Mouse (Mus musculus): ENCODE data around the gene Socs5. TPM values are rescaled to one million over a fixed set of nuclear protein-coding genes. Genes with fewer than 3 reads are reported as not detected.

Gene Socs5
- total RNA-seq, 2 experiments from 2014 or later = 10.9 to 14.1 TPM

DNA sequence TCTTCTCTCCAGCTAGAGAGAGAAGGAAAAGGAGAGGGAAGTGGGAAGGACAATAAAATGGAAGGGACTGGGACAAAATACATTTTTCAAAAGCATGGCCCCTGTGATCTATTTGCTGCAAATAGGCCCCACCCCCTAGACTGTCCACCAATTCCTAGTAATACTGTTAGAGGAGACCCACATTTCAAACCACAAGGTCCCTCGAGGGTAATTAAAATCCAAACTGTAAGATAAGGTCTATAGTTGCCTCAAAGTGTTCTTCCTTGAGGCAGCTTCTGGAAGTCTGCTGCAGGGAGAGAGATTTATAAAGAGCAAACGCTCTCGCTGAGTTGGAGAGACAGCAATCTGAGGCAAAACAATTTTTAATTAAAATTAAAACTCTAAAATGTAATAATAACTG, 52.8 kb downstream of the Socs5 start:
- intact Hi-C loops (cut with DNase I) = no loop called here
- no peak for DNase-seq

DNA sequence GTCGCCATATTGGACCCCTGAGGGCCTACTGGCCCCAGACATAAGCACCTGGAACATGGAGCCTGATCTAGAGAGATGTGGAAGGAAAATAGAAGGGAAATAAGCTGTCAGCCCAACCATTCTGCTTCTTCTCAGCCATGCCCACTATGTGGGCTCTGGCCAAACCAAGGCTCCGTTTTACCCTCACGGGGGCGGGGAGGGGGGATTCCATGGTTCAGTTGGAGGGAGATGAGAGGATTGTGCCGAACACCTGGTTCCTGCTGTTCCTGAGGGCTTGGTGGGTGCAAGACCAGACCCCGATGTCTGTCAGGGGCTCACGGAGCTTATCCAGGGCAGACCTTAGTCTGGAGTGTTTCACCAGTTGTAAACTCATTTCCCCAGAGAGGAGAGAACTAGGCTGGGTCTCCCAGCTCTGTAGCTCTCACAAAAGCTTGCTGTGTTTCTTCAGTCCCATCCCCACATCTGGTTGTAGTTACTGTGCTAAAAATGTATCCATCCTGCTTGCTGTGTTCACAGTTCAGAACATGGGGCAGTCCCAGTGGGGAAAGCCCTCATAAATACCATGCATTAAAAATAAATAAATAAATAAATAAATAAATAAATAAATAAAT, 56.9 kb downstream of the Socs5 start:
- no peak for DNase-seq
- intact Hi-C loops (cut with DNase I) = no loop called here

DNA sequence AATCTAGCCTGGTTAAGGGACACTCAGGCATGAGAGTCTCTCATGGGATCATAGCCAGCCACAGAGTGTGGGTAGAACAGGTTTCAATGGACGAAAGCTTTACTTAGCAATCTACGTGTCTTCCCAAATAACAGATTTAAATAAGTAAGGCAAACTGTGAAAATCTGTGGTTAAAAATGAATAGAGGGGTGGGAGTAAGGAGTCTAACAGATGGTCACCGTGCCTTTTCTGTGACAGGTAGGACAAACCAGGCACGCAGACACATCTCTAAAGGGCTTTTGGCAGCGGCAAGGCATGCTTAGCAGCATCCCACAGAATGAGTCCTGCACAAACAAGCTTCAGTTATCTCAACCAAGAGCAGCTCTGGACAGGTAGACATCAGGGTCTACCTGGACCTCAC, 59.9 kb downstream of the Socs5 start:
- intact Hi-C loops (cut with DNase I) = no loop called here
- no peak for DNase-seq

- intact Hi-C loops (cut with DNase I) = no loop called here
Measured at GRCm38 (mm10) chr17:87169076-87169475, 61.6 kb downstream of the Socs5 start.

GRCm38 (mm10) chr17:87170364-87170763, 62.9 kb downstream of the Socs5 start:
- intact Hi-C loops (cut with DNase I) = no loop called here
- DNase-seq = no peak

More at GRCm38 (mm10) chr17:87169076-87169475, 61.6 kb downstream of the Socs5 start:
- DNase-seq = no peak

DNA sequence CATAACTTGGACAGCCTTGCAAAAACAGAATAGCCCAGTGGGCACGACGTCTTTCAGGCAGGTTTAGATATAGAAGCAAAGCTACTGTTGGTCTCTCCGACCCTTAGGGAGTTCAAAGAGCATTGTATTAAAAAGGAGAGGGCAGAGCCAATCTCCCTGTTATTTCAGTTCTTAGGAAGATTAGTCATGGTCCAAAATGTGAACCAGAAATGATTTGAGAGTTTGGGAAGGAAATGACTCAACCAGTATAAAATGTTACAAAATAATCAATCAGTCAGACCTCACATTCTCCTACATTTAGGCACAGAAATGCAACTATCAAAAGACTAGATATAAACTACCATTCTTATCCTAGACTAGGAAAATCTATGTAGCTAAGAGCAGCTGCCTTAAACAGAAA, 64.6 kb downstream of the Socs5 start:
- DNase-seq = no peak
- intact Hi-C loops (cut with DNase I) = no loop called here

GRCm38 (mm10) chr17:87173966-87174365, 66.5 kb downstream of the Socs5 start:
- intact Hi-C loops (cut with DNase I) = no loop called here
- DNase-seq = no peak

GRCm38 (mm10) chr17:87174651-87175331, 67.3 kb downstream of the Socs5 start:
- no peak for DNase-seq
- intact Hi-C loops (cut with DNase I) = no loop called here

- no peak for DNase-seq
- intact Hi-C loops (cut with DNase I) = no loop called here
Measured at GRCm38 (mm10) chr17:87176066-87177012, 68.9 kb downstream of the Socs5 start.

DNA sequence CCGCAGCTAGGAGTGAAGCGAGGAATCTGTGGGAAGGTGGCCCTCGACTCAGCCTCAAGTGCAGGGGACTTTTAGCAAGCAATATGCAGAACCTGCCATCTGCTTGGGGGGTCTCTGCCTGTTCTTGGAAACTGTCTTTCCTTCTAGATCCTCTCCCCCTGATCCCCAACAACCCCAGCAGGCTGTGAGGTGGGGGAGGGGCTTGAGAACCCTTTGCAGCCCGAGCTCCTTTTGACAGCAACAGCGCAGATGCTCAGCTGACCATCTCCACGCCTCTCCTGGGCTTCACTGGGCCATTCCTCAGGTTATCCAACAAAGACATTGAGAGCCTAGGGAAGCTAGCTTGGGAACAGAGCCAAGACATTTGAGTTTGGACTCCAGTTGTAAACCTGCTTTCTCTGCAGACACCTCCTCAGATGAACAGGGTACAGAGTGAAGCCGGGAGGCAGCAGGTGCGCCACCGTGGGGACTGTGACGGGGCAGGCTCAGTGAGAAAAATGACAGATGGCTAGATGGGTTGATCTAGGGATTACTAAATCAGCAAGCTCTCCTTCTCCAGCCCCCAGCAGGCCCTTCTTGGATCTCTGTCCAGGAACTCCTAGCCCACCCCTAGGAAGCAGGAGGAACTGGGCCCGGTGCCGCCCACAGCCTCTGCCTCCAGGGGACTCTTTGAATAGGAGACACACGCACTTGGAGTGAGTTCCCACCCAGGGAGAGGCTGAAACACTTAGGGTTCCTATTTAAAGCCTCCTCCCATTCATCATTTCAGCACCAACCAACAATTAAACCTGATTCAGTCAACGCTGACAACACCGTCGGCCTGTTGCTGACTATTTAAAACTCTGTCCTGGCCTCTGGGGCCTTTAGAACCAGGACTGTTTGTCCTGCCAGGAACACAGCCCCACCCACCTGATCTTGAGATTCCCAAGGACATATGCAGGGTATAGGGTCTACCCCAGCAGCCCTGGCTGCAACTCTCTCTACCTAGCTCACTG, 71.4 kb downstream of the Socs5 start:
- peak in 1 of 2 experiments; percentile 61 for DNase-seq
- intact Hi-C loops (cut with DNase I) = no loop called here

DNA sequence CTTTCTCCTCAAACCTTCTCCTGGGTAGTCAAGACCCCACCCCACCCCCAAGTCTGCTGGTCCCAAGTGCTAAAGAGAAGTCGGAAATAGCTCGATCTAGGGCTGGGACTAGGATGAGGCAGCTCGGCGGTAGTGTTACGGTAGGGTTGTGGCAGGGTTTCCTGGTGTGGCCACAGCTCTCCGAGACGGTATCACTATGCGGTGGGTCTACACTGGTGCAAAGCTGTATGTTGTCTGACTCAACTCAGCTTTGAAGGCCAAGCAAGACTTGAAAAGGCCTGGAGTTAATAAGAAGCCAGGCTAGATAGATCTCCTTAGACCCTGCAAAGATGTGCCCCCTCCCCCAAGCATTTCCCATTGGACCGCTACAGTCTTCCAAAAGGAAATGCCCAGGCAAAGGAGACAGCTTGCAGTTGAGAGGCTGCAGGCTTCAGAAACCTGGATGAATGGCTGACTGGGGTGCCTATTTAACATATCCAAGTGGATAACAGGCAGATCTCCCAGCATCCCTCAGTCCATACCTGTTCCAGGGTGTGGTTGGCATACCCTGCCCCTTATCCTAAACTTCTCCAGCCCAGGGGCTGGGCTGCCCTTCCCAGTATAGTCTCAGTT, 72.6 kb downstream of the Socs5 start:
- intact Hi-C loops (cut with DNase I) = no loop called here
- no peak for DNase-seq

GRCm38 (mm10) chr17:87181683-87182346, 74.3 kb downstream of the Socs5 start:
- no peak for DNase-seq
- intact Hi-C loops (cut with DNase I) = no loop called here

DNA sequence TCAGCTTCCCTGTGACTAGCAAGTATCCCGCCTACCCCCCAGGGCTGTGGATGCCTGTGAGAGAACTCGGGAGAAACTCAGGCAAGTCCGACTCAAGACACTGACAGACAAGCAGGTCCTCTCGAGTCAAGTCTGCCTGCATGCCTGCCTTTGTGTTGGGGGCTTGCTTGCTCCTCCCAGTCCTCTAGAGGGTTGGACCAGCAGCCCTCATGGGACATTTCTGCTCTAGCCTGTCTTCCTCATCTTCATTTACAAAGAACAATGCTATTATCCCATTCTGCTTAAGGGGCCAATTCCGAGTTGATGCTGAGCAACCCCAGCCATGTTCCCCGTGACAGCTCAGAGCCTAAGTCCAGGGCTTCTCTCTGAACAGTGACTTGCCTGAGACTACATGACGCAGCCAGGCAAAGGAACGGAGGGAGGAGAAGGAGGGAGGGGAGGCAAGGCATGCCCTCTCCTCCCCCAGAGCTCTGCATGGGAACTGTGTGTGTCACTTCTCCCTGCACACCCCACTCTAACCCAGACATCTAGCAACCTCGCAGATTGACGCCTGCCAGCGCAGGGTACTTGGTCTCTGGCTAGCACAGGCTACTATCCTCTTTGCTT, 78.1 kb downstream of the Socs5 start:
- no peak for DNase-seq
- intact Hi-C loops (cut with DNase I) = no loop called here

DNA sequence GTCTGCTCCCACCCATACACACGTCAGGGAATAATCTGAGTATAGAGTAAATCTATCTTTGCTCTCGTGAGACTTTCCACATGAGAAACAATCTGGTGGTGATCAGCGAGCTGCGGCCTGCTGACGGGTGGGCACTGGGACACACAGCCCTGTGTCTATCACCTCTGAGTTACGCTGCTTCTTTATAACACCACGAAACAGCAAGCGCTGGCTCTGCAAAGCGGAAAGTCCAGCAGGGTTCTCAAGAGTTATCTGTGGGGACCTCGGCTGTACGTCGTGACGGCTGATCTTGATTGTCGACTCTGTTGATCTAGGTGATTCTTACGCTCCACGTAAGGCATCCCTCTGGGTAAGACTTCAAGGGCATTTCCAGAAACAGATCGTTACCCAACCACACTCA, 79.5 kb downstream of the Socs5 start:
- intact Hi-C loops (cut with DNase I) = no loop called here
- no peak for DNase-seq

Small RNAs within 50 kb of the gene (microRNA-seq; reads per million reads assigned to microRNA genes)
- gene Gm22346 = 0 reads per million in 2 experiments

Other genes with a start within 250 kb of the Socs5 start
- not detected for gene Tmem247, start 190.3 kb upstream of the Socs5 start, total RNA-seq (2021)
- gene Atp6v1e2, start 159.8 kb upstream of the Socs5 start, total RNA-seq (2021) = not detected
- gene Rhoq, start 144.6 kb upstream of the Socs5 start, total RNA-seq (2021) = 100 to 1,000 TPM; 197 to 202 TPM
- 1 to 10 TPM; 1.7 to 1.9 TPM for gene Pigf, start 82.3 kb upstream of the Socs5 start, total RNA-seq (2021)
- 10 to 100 TPM; 40.8 to 41.3 TPM for gene Cript, start 82.1 kb upstream of the Socs5 start, total RNA-seq (2021)
- 10 to 100 TPM; 19.0 to 21.7 TPM for gene Mcfd2, start 158.3 kb downstream of the Socs5 start, total RNA-seq (2021)
- 1 to 10 TPM; 6.8 to 8.2 TPM for gene Ttc7, start 175.2 kb downstream of the Socs5 start, total RNA-seq (2021)